Mouse (Mus musculus) layer of hippocampus, postnatal 10 days (tissue): ENCODE measurements at regions not wholly inside any gene's neighbourhood (a gene's known extent, or its start where the extent isn't known, plus 50 kb on each side); places are given as distances from the start of the nearest gene placed in this dataset.

Source experiments
- DNase-seq, 2 experiments: peaks; one replicate each; pipeline ENCODE4 v3.0.0; 2021; ENCODE audit warnings: low spot score in 2 of 2

DNA sequence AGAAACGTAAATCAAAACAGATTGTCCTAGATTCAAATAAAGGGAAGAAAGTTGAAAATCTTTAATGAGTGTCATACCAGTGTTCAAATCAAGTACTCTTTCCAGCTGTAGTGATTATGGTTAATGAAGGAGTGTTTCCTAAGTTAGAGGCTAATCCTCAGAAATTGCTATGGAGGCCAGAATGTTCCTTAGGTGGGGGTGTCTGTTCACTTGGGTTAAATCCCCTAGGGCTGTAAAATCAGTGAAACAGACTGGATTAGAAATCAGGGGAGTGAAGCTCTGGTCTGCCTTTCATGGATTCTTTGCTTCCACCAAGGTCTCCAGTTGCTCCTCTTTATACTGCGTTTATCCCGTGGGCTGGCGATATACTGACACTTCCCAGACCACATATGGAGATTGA is 270.7 kb upstream of the 1700056E22Rik start:
- no peak for DNase-seq

DNA sequence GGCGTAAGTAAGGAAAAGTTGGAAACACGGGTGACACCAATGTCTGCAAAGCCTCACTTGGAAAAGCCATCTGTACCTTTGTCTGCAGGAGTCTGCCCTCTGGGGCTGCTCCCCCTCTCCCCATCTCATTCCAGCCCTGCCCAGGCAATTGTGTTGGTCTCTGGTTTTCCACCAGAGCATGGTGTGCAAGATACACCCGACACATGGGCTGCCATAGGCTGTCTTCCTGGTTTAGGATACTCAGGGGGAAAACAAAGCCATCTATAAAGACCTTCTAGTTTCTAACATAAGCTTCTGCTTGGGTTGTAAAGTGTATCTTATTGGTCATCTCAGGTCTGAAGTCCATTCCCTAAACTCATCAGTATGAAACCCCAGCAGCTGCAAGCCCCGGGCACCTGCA is 270.1 kb upstream of the 1700056E22Rik start:
- no peak for DNase-seq

DNA sequence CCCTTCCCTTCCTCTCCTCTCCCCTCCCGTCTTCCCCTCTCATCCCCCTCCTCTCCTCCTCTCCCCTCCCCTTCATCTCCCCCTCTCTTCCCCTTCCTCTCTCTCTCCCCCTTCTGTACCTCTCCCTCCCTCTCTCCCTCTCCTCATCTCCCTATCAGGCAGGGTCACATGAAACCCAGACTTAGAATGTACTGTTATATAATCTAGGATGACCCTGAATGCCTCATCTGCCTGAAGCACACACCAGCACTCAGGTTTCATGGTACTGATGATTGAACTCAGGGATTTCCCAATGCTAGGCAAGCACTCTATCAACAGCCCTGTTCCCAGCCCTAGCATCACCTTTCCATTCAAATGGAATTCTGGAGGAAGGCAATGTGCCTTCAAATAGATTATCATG is 264.6 kb upstream of the 1700056E22Rik start:
- no peak for DNase-seq

DNA sequence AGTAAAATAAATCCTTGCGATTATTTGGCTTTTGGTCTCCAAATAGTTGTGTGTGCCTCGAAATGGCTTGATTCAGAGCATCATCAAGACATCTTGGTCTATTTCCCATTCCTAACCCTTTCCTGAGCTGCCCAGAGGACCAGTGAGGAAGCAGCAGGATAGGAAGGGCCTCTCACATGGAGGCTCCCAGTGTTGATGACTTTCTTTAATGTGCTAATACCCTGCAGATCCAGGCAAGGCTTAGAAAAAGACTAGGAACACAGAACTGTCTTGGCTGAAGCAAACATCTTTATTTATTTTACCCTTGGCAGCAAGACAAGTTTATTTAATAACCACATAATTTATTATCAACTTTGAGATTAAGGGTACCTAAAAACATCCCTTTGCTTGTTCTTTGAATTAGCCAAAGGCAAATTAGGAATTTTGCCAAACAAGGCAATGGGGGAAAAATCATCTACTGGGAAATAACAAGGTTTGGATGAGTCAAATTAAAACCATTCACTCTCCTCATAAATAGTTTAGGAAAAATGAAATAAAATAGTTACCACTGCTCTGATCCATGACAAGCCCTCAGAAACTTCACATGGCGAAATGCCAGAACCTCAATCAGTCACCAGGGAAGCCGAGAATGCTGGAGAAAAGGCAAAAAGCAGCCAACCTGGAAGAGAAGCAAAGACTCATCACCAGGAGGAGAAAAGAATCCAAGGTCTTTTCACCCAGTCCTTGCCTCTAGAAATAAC is 263.1 kb upstream of the 1700056E22Rik start:
- no peak for DNase-seq

DNA sequence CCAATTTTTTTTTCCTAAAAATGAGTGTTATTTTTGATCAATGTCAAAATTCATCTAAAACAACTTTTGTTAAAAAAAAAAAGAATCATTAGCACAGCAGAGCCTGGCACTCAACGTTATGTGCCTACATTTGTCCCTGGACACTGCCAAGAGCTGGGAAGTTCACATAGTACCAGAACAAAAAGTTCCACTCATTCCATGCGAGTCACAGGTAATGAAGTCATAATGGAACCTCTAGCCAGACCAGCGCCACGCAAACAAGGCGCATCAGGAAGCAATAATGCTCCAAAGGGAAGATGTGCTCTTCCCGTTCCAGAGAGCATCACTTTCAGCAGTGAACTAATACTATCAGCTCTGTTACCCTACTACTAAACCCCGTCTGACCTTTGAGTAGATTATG is 257.0 kb upstream of the 1700056E22Rik start:
- no peak for DNase-seq

DNA sequence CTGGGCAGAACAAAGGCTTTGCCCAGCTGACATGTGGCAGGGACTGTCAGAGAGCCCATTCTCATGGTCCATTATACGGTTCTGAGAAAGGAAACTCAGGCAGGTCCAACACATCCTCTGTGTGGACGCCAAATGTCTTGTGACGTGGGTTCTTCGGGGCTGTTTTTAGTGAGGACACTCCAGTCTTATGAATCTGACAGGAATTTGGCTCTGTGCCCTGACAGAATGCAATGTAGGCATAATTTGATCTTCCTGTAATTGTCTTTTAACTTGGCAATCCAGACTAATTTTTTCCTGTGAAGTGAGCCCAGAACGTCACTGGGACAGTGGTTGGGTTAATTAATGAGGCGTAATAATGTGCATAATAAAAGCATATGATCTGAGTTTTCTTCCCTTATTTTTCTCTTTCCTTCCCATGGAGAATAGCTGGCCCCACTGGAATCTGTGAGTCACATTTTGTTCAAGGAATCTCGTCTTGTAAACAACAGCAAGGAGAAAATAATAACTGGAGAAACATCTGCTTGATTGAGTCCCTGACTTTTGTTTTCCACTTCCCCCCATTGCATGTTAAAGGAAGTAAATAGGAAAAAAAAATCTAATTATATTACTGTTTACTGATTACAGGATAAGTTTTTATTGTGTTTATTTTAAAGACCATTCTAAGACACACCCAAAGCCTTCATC is 255.8 kb upstream of the 1700056E22Rik start:
- DNase-seq: peak in 1 of 2 experiments; percentile 15

DNA sequence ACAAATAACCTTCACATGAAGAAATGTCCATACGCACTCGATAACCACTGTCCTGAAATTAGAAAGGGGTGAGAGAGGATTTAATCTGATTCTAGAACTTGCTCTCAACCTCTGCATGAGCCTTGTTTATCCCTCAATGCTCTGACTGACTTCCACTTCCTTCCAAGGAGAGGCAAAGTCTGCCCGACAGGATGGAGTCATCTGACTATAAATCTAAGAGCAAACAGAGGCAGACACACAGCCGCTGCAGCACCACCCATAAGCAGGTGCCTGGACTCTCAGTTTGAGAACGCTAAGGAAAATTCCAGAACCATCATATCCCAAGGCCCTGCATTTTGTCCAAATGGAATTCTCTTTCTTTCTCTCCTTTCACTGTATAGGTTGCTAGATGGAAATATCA is 247.7 kb upstream of the 1700056E22Rik start:
- DNase-seq: no peak

DNA sequence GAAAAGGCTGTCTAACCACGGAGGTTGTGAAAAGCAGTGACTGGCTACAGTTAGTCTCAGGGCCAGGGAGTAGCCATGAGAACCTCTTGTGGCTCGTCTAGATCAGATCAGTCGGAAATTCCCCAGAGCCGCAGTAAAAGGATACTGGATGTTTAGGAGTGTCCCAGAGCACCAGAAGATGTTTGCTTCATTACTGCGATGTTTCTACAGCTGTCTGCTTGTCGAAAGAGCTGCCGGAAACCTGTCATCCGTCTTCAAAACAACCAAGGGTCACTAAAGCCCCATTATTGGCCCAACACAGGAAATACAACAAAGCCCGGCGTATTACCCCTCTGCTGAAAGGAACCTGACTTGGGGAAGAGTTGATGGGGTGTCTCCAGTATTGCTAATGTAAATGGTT is 245.2 kb upstream of the 1700056E22Rik start:
- DNase-seq: no peak

DNA sequence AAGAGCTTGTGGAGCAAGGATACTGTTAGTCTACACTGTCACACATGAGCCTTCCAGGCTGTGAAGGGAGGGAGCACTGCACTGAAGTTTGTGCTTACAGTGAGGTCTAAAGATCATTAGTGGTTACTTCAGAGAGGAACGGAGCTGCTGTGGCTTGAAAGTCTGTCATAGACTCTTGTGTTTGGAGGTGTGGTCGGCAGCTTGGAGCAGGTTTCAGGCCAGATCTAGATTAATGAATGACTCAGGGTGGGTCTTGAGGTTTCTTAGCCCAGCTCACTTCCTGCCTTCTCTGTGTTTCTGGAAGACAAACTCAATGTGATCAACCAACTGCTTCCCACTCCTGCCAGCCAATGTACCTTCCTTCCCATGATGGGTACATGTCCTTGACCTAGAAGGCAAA is 242.9 kb upstream of the 1700056E22Rik start:
- no peak for DNase-seq

DNA sequence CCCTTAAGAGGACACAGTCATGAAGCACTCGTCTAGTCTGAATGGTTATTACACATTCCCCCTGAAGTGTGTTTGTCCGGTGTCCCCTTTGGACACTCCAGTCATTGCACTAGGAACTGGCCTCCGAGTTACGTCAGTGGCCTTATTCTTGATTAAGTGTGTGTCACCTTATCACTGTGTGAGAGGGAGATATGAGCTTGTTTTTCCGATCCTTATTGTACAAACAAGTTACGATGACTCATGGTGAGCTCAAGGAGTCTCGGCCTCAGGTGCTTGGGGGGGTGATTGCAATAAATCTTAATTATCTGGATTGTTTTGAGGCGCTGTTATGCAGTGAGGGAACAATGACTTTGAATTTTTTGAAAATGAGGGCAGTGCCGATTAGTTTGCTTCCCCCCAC is 241.8 kb upstream of the 1700056E22Rik start:
- DNase-seq: no peak

DNA sequence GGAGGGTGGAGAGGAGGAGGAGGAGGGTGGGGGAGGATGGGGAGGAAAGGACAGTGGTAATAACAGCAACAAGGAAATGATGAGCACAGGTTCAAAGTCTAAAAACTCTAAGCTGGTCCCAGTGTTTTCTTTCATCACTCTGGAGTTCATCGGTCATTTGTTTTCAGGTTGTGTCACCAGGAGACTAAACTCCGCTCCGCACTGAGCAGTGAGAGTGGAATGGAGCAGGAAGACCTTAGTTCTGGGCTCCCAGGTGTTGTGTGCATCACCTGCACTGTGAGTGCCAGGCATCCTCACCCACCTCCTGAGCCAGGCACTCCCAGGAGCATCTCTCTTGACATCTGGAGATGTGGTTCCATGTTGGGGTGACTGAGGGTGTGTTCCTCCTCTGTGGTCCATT is 241.3 kb upstream of the 1700056E22Rik start:
- DNase-seq: no peak

DNA sequence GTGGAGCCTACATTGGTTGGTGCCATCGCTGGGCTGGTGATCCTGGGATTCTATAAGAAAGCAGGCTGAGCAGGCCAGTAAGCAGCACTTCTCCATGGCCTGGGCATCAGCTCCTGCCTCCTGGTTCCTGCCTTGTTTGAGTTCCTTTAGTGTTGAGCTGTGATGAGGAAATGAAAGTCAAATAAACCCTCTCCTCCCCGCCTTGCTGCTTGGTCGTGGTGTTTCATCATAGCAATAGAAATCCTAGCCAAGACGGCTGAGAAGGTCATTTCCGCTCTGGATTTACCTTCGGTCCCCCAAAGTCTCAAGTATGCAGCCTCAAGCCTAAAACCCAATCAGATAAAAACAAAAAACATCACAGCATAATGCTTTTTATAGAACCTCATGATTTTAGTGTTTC is 240.6 kb upstream of the 1700056E22Rik start:
- no peak for DNase-seq

DNA sequence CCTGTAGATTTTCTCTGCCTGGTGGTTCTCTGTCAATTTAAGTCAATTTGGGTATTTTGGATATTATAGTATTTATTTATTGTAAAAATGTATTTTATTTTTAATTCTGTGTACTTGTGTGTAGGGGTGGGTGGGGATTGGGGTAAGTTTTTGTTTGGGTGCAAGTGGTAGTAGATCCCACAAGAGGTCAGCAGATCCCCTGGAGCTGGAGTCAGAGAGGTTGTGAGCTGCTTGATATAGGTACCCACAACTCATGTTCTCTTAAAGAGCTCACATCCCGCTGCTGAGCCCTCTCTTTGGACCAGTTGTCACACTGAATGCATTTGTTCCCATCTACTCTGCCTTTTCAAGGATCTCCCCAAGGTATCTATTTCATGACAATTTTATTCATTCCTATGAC is 239.6 kb upstream of the 1700056E22Rik start:
- no peak for DNase-seq

DNA sequence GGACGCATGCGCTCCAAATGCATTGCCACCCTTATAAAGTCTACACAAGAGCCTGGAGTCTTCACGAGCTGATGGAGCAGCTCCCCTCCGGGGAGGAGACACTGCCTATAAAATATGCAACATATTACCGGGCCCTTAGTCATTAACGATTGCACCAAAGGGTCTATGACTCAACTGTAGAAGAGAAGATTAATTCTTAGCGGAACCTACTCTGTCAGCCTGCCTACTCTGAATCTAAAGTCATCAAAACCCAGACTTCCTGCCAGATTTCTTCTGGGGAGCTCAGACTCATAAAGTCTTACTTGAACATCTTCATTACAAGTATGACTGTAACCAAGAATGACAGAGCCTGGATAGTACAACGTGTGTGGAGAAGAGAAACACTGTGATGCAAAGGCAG is 237.2 kb upstream of the 1700056E22Rik start:
- no peak for DNase-seq

DNA sequence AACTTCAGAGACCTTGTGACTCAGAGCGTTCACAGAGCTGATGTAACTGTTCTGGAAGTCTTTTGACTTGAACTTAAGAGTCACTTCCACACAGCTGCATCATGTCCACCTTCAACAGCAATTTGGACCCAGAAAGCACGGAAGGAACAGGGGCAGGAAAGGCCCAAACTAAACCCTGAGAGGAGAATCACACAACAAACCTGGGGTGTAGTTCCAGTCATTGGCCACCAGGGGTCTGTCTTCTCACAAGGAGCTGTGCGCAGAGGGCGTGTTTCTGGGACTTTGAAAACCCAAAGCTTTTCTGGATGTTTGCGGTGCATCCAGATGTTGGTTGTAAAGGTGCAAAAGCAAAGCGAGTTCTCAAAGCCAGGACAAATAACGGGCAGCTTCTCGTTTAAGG is 231.9 kb upstream of the 1700056E22Rik start:
- peak; percentile 50 to 72 for DNase-seq

DNA sequence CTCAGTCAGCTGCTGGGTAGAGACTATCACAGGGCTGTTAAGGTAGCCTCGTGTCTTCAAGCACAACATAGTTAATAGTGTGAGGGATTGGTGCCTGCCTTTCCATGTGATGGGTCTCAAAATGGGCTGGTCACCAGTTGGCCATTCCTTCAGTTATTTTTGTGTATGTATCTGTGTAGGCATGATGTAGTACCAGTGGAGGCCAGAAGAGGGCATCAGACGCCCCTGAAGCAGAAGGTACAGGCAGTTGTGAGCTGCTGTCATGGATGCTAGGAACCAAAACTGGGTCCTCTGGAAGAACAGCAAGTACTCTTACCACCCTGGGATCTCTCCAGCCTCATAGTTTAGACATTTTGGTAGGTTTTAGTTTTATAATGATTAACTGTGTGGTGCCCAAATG is 228.9 kb upstream of the 1700056E22Rik start:
- no peak for DNase-seq

DNA sequence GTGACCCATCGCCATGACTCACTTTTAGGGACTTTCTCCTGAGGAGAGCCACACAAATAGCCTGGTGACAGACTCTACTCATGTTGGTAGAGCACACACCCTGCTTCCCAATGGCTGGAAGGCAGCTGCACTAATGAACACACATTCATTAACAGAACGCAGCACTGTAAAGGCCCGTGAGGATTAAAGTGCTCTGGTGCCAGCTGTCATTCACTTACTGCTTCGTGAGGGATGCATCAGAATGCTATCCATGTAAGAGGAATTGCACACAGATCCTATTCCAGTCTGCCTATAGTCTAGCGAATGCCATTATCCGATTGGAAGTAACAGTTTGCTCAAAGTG is 227.3 kb upstream of the 1700056E22Rik start:
- DNase-seq: no peak

DNA sequence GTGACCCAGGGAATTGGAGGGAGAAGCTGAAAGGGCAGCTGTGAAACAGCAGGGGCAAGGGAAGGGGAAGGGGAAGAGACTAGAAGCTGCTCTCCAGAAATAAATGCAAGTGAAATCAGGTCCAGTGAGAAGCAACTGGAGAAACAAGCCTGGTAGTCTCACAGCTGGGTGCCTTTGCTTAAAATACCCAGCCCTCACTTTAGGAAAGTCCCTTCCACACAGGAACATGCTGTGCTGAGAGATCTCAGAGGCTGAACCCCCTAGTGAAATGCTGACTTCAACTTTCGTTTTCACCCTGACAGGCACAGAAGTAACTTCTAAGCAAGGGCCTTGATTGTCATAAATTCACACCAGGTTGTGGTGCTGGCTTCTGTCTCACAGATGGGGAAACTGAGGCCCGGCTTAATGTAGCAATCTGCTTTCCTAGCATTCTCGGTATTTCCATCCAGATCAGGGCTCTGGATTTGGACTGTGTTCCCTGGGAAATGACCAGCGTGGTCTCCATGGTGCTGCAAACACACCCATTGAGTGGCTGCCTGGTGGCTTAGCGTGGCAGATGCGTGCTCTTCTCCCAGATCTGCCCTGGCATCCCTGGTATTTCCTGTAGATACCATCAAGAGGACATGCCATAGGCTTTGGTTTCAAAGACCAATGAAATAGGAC is 226.8 kb upstream of the 1700056E22Rik start:
- no peak for DNase-seq

DNA sequence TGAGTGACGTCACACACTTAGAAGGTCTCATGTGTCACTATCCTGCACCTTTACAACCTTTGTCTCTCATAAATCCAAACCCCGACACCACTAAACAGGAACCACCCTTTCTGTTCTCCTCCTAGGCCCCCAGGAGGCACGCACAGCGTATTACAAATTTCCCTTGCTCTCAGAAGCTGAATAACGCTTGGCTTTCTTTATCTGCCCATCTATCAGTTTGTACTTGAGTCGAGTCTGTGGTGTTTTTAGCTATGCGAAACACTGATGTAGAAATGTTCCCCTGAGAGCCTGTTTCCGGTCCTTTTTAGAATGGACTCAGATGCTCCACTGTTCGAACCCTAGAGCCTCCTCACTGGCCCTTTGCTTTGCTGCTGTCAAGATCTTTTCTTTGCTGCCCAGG is 225.8 kb upstream of the 1700056E22Rik start:
- DNase-seq: no peak

DNA sequence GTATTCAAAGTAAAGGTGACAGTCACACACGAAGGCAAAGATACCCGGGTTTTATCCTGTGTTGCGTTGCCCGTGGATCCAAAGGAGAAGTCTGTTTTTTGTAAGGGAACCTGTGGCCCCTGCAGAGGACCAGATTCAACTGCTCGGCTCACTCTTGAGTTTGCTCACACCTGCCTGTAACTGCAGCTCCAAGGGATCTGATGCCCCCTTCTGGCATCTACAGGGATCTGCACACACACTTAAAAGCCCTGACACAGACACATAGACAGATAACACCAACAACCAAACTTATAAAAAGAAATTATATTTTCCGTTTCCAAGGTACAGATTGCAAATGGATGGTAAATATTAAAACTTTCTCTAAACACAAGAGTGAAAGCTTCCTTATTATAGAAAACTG is 223.3 kb upstream of the 1700056E22Rik start:
- no peak for DNase-seq

DNA sequence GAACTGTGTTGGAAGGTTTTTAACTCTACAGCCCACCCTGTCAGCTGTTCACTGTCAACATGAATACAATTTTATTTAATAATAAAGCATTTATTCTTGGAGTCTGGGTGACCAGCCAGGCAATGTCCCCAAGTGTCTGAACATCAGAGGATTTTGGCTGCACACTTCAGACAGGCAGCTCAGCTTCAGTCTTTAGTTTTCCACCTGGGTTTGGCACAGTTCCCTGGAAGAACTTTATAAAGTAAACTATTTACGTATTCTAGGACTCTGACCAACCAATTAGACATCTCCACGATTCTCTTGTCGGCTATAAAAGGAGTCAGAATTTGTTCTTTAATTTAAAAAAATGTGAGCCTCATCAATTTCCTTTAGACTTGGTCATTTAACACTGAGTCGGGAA is 220.8 kb upstream of the 1700056E22Rik start:
- DNase-seq: no peak

DNA sequence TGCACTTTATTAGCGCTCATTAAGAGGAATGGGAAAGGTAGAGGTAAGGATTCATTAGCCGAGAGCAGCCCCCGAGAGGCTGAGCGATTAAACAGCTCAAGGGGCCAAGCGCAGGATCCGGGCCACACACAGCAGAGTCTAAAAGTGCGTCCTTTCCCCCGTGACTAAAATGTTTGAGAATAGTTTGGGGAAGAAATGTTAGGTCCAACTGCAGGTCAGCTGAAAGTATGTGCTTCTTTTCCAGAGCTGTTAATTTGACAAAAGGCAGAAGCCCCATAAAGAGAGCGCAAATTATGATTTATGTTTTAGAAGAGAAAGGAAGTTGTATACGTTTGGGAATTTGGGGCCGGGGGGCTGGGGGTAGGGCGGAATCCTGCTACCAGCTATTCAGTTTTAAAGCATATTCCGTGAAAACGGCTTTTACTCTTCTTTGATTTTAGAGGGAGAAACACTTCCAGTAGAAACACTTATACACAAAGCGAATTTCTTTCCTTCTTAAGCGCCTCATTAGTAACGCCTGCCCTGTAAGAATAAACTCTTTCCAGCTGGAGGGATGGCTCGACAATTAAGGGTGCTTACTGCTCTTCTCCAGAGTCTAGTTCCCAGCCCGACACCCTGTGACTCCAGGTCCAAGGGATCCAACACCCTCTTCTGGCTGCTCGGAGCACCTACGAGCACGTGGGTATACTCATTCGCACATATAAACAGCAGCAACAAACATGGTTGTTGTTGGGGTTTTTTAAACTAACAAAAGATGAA is 210.8 kb upstream of the 1700056E22Rik start:
- DNase-seq: no peak
